Mouse (Mus musculus): ENCODE measurements around the gene Lmf1. TPM values are rescaled to one million over a fixed set of nuclear protein-coding genes. Genes with fewer than 3 reads are reported as not detected.

Lmf1 gene
- polyA plus RNA-seq, 1 experiment from 2014 or later: 29.0 TPM

GRCm38 (mm10) chr17:25700863-25701496 is 122.1 kb downstream of the Lmf1 start:
- Histone ChIP-seq H3K27ac (no peak overlapping the region), H3K4me3 (no peak overlapping the region), H3K4me1 (peaks cover 10% of the 10 kb centered on the region), H3K9me3 (replicated peaks) (no peaks in the 10 kb centered on the region), H3K27me3 (ENCODE audit: low read depth, poor library complexity, severe bottlenecking) (peaks cover 17% of the 10 kb centered on the region), H3K36me3 (no peaks in the 10 kb centered on the region)
- 60% methylated on average over 9 of the region's 9 CpGs for WGBS
- DNase-seq (ENCODE audit: low spot score): no peak

GRCm38 (mm10) chr17:25709994-25710393 is 131.1 kb downstream of the Lmf1 start:
- no peaks in the 10 kb centered on the region for H3K36me3 ChIP-seq
- no peak for DNase-seq (ENCODE audit: low spot score)
- no peak overlapping the region for H3K4me3 ChIP-seq
- H3K27ac ChIP-seq: no peak overlapping the region
- H3K27me3 ChIP-seq (ENCODE audit: low read depth, poor library complexity, severe bottlenecking): no peaks in the 10 kb centered on the region
- H3K9me3 ChIP-seq (replicated peaks): no peaks in the 10 kb centered on the region
- no peaks in the 10 kb centered on the region for H3K4me1 ChIP-seq
- WGBS: 96% methylated on average over 2 of the region's 2 CpGs

- Histone ChIP-seq H3K9me3 (replicated peaks) (no peaks in the 10 kb centered on the region), H3K4me3 (no peak overlapping the region), H3K4me1 (peaks cover 4% of the 10 kb centered on the region), H3K36me3 (no peaks in the 10 kb centered on the region), H3K27ac (no peak overlapping the region), H3K27me3 (ENCODE audit: low read depth, poor library complexity, severe bottlenecking) (peaks cover 9% of the 10 kb centered on the region)
- WGBS: 88% methylated on average over 4 of the region's 4 CpGs
- DNase-seq (ENCODE audit: low spot score): no peak
Measured at GRCm38 (mm10) chr17:25711136-25711535, 132.3 kb downstream of the Lmf1 start.

Other genes with a start within 250 kb of the Lmf1 start
- gene Tpsab1, start 233.5 kb upstream of the Lmf1 start, polyA plus RNA-seq (2016; fragmentation: Nextera tagmentation; extraction: Ambion mirVana): not detected in 2 replicates
- not detected in 2 replicates for gene Tpsb2, start 212.8 kb upstream of the Lmf1 start, polyA plus RNA-seq (2016; fragmentation: Nextera tagmentation; extraction: Ambion mirVana)
- not detected in 2 replicates for gene Tpsg1, start 209.8 kb upstream of the Lmf1 start, polyA plus RNA-seq (2016; fragmentation: Nextera tagmentation; extraction: Ambion mirVana)
- 1.8 and 3.2 TPM in 2 replicates for gene Cacna1h, start 145.3 kb upstream of the Lmf1 start, polyA plus RNA-seq (2016; fragmentation: Nextera tagmentation; extraction: Ambion mirVana)
- gene Tekt4, start 124.5 kb upstream of the Lmf1 start, polyA plus RNA-seq (2016; fragmentation: Nextera tagmentation; extraction: Ambion mirVana): not detected in 2 replicates
- gene Sstr5, start 81.8 kb upstream of the Lmf1 start, polyA plus RNA-seq (2016; fragmentation: Nextera tagmentation; extraction: Ambion mirVana): 0.20 TPM in 1 of 2 replicates, not detected in the other
- gene Sox8, start 8.4 kb upstream of the Lmf1 start, polyA plus RNA-seq (2016; fragmentation: Nextera tagmentation; extraction: Ambion mirVana): 11.1 and 13.1 TPM in 2 replicates
- 2.0 TPM in 2 replicates for gene Gng13, start 138.1 kb downstream of the Lmf1 start, polyA plus RNA-seq (2016; fragmentation: Nextera tagmentation; extraction: Ambion mirVana)
- gene Chtf18, start 148.3 kb downstream of the Lmf1 start, polyA plus RNA-seq (2016; fragmentation: Nextera tagmentation; extraction: Ambion mirVana): 68.5 and 71.9 TPM in 2 replicates
- 24.8 and 27.0 TPM in 2 replicates for gene Rpusd1, start 148.6 kb downstream of the Lmf1 start, polyA plus RNA-seq (2016; fragmentation: Nextera tagmentation; extraction: Ambion mirVana)
- gene Mslnl, start 157.0 kb downstream of the Lmf1 start, polyA plus RNA-seq (2016; fragmentation: Nextera tagmentation; extraction: Ambion mirVana): not detected in 2 replicates
- 0.98 TPM in 1 of 2 replicates, not detected in the other for gene Msln, start 175.3 kb downstream of the Lmf1 start, polyA plus RNA-seq (2016; fragmentation: Nextera tagmentation; extraction: Ambion mirVana)
- gene Narfl, start 194.7 kb downstream of the Lmf1 start, polyA plus RNA-seq (2016; fragmentation: Nextera tagmentation; extraction: Ambion mirVana): 21.2 and 26.8 TPM in 2 replicates
- 59.7 and 80.7 TPM in 2 replicates for gene Haghl, start 206.6 kb downstream of the Lmf1 start, polyA plus RNA-seq (2016; fragmentation: Nextera tagmentation; extraction: Ambion mirVana)
- 0.44 and 0.50 TPM in 2 replicates for gene Ccdc78, start 207.5 kb downstream of the Lmf1 start, polyA plus RNA-seq (2016; fragmentation: Nextera tagmentation; extraction: Ambion mirVana)
- gene Fam173a, start 213.8 kb downstream of the Lmf1 start, polyA plus RNA-seq (2016; fragmentation: Nextera tagmentation; extraction: Ambion mirVana): 55.6 and 63.3 TPM in 2 replicates
- 0.76 TPM in 1 of 2 replicates, not detected in the other for gene AC134908.4, start 216.6 kb downstream of the Lmf1 start, polyA plus RNA-seq (2016; fragmentation: Nextera tagmentation; extraction: Ambion mirVana)
- 87.5 and 112 TPM in 2 replicates for gene Metrn, start 218.1 kb downstream of the Lmf1 start, polyA plus RNA-seq (2016; fragmentation: Nextera tagmentation; extraction: Ambion mirVana)
- 1.0 and 1.5 TPM in 2 replicates for gene Fbxl16, start 230.0 kb downstream of the Lmf1 start, polyA plus RNA-seq (2016; fragmentation: Nextera tagmentation; extraction: Ambion mirVana)
- gene Wdr24, start 244.5 kb downstream of the Lmf1 start, polyA plus RNA-seq (2016; fragmentation: Nextera tagmentation; extraction: Ambion mirVana): 31.6 and 32.0 TPM in 2 replicates
- 52.4 and 54.9 TPM in 2 replicates for gene Jmjd8, start 249.8 kb downstream of the Lmf1 start, polyA plus RNA-seq (2016; fragmentation: Nextera tagmentation; extraction: Ambion mirVana)

Data from limb, embryonic 10.5 days (tissue).